Mouse (Mus musculus) heart, embryonic 16.5 days (tissue): ENCODE results near the gene Cpxm1. TPM values are rescaled to one million over a fixed set of nuclear protein-coding genes. Genes with fewer than 3 reads are reported as not detected.

ENCODE experiments used
- ATAC-seq: fragments of 200-750 bp; cut with Nextera tagmentation; replicated peaks from 2 replicates; pipeline ENCODE4 v1.8.0; 2017; ENCODE audit warnings: moderate number of reproducible peaks; ENCODE audit not compliant: insufficient read depth, low FRiP score; ENCODE audit errors: extremely low read depth
- H3K27ac ChIP-seq: fragments of 300-500 bp; sonication (generic); 2 replicates; pipeline ENCODE4 v1.5.1; 2014; ENCODE audit warnings: mild to moderate bottlenecking, low read length, control low read depth, moderate library complexity
- H3K27me3 ChIP-seq: fragments of 300-500 bp; sonication (generic); 2 replicates; pipeline ENCODE4 v1.6.1; 2014; ENCODE audit warnings: low read length, mixed read lengths; ENCODE audit not compliant: control insufficient read depth, insufficient read depth
- H3K36me3 ChIP-seq: fragments of 300-500 bp; sonication (generic); 2 replicates; pipeline ENCODE4 v1.6.1; 2014; ENCODE audit not compliant: control insufficient read depth, insufficient read depth
- H3K4me1 ChIP-seq: fragments of 300-500 bp; sonication (generic); 2 replicates; pipeline ENCODE4 v1.6.1; 2014; ENCODE audit warnings: low read length, mixed read lengths; ENCODE audit not compliant: control insufficient read depth, insufficient read depth
- H3K4me2 ChIP-seq: fragments of 300-500 bp; sonication (generic); 2 replicates; pipeline ENCODE4 v1.6.1; 2014; ENCODE audit warnings: low read depth, mild to moderate bottlenecking, control low read depth, low read length
- H3K4me3 ChIP-seq: fragments of 300-500 bp; sonication (generic); 2 replicates; pipeline ENCODE4 v1.5.1; 2014; ENCODE audit warnings: mild to moderate bottlenecking, control low read depth, low read length
- H3K9ac ChIP-seq: fragments of 300-500 bp; sonication (generic); 2 replicates; pipeline ENCODE4 v1.6.1; 2014; ENCODE audit warnings: low read length, control low read depth
- H3K9me3 ChIP-seq: fragments of 300-500 bp; sonication (generic); replicated peaks from 2 replicates; pipeline ENCODE4 v1.6.1; 2016; ENCODE audit warnings: low read length; ENCODE audit not compliant: control insufficient read depth
- WGBS: fragments of 180-500 bp; shearing (Covaris S2); extraction: QIAGEN DNeasy Blood & Tissue Kit; methylation state at CpG from one replicate; pipeline ENCODE4 v1.1.7; 2014; 5-methylcytosine and 5-hydroxymethylcytosine counted together
- polyA plus RNA-seq: library from polyadenylated mRNA; unstranded; fragments of >200 nt; fragmentation: Nextera tagmentation; extraction: Ambion mirVana; gene quantifications from 2 replicates; pipeline ENCODE4 v1.2.1, GENCODE M21; 2015

Cpxm1 gene
- polyA plus RNA-seq, 1 experiment from 2014 or later, result 27.2 TPM

DNA sequence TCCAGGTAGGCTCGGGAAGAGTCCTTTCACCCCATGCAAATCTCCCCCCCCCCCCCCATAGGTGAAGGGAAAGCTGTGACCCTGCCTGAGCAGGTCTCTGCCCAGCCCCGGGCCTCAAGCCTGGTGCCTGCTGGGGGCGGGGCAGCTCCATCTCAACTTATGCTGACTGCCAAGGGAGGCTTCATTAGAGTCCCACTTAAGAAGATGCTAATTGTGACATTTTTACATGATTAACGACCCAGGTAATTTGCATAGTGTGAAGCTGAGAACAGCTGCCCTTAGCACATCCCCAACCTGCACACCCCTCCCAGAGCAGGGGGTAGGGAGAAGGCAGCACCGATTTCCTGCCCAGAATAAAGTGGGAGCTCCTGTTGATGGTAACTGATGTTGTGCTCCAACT is 38.5 kb downstream of the Cpxm1 start:
- no peak overlapping the region for H3K4me2 ChIP-seq
- ATAC-seq, result no peak
- no peaks in the 10 kb centered on the region for H3K9me3 ChIP-seq
- no peaks in the 10 kb centered on the region for H3K36me3 ChIP-seq
- H3K9ac ChIP-seq, result no peak overlapping the region
- H3K4me1 ChIP-seq, result no peaks in the 10 kb centered on the region
- 16% methylated on average over 5 of the region's 5 CpGs for WGBS
- H3K4me3 ChIP-seq, result no peak overlapping the region
- peaks cover 55% of the 10 kb centered on the region for H3K27me3 ChIP-seq
- no peak overlapping the region for H3K27ac ChIP-seq

DNA sequence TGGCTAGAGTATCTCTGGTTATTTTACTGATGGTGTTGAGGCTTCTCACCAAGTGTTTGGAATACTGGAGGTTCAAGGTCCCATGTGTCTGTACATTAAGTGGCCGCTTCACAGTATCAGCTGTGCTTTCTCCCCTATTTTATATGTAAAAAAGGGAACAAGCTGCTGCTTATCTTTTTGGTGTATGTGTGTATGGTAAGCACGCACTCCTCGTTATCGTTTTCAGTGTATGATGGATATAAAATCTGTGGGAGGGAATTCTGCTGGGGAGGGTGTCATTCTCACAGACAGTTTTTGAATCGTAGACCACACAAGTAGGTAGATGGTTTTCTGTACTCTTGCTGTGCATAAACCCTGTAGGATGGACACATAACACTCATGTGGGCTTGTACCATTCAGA is 39.8 kb downstream of the Cpxm1 start:
- H3K27me3 ChIP-seq, result peaks cover 42% of the 10 kb centered on the region
- no peak for ATAC-seq
- no peaks in the 10 kb centered on the region for H3K4me1 ChIP-seq
- H3K4me2 ChIP-seq, result no peak overlapping the region
- no peak overlapping the region for H3K9ac ChIP-seq
- H3K27ac ChIP-seq, result no peak overlapping the region
- WGBS, result 84% methylated on average over 5 of the region's 5 CpGs
- H3K4me3 ChIP-seq, result no peak overlapping the region
- H3K9me3 ChIP-seq, result no peaks in the 10 kb centered on the region
- no peaks in the 10 kb centered on the region for H3K36me3 ChIP-seq

DNA sequence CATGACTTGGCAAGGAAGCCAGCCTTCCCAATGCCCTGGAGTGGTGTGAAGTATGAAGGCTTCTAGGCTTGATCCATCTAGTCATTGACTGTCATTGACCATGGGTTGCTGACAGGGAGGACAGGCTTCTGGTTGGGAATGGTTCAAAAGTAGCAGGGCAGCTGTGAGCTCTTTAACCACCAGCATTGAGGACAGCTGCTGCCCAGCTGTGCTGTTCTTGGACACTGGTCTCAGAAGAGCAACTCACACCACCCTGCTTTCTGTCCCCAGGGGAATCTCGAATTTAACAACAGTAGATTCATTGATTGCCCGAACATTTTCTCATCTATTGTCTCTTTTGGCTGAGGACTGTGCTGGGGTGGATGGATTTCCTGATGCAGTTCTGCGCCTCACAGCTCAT is 43.5 kb downstream of the Cpxm1 start:
- H3K27me3 ChIP-seq, result peaks cover 9% of the 10 kb centered on the region
- no peak overlapping the region for H3K9ac ChIP-seq
- H3K4me1 ChIP-seq, result no peaks in the 10 kb centered on the region
- H3K4me3 ChIP-seq, result no peak overlapping the region
- H3K4me2 ChIP-seq, result no peak overlapping the region
- H3K9me3 ChIP-seq, result no peaks in the 10 kb centered on the region
- WGBS, result 54% methylated on average over 3 of the region's 3 CpGs
- no peaks in the 10 kb centered on the region for H3K36me3 ChIP-seq
- no peak for ATAC-seq
- H3K27ac ChIP-seq, result no peak overlapping the region

DNA sequence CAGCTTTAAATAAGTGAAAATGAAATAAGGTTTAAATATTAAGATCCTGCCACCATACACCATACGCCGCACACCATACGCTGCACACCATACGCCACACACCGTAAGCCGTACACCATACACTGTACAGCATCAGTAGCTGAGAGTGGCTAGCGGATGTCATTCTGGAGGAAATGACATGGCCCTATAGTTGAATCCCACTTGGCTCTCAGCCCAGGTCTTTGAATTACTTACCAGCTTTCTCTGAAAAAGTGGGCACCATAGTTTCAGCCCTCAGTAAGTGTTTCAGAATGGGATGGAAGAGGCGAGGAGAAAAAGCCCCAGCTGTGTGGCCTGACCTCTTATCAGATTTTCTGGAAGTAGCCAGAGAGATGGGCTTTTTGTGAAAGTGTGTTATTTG is 44.0 kb downstream of the Cpxm1 start:
- H3K27me3 ChIP-seq, result peaks cover 5% of the 10 kb centered on the region
- H3K4me2 ChIP-seq, result no peak overlapping the region
- no peak overlapping the region for H3K9ac ChIP-seq
- H3K27ac ChIP-seq, result no peak overlapping the region
- 90% methylated on average over 8 of the region's 8 CpGs for WGBS
- no peaks in the 10 kb centered on the region for H3K36me3 ChIP-seq
- no peaks in the 10 kb centered on the region for H3K4me1 ChIP-seq
- H3K4me3 ChIP-seq, result no peak overlapping the region
- no peak for ATAC-seq
- no peaks in the 10 kb centered on the region for H3K9me3 ChIP-seq

DNA sequence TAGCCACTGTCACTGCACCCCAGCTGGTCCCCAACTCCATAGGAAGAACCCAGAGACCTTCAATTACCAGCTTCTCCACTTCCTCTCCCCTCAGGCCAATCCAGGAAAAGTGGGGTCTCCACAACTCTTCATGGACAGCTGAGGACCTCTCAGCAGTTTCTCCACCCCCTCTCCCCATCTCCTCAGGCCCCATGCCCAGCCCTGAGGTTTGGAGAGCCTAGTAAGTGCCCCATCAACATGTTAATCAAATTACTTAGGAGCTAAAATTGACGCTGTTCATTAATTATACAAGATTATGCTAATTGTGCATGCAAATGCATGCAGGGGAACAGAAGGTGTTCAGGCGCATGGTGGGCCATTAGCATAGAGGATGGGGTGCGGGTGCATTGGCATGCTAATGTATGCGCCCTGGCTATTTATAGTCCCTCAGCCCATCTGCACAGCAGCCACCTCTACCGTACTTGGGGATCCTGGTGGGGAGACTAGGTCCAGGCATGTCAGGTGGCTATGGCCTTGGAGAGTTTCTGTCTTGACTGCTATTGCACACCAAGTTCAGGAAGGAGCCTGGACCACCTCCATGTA is 45.5 kb downstream of the Cpxm1 start:
- Histone ChIP-seq H3K27me3 (no peaks in the 10 kb centered on the region), H3K27ac (no peak overlapping the region), H3K9me3 (no peaks in the 10 kb centered on the region), H3K9ac (no peak overlapping the region), H3K4me3 (no peak overlapping the region), H3K36me3 (no peaks in the 10 kb centered on the region), H3K4me1 (no peaks in the 10 kb centered on the region), H3K4me2 (no peak overlapping the region)
- WGBS, result 43% methylated on average over 5 of the region's 5 CpGs
- no peak for ATAC-seq

DNA sequence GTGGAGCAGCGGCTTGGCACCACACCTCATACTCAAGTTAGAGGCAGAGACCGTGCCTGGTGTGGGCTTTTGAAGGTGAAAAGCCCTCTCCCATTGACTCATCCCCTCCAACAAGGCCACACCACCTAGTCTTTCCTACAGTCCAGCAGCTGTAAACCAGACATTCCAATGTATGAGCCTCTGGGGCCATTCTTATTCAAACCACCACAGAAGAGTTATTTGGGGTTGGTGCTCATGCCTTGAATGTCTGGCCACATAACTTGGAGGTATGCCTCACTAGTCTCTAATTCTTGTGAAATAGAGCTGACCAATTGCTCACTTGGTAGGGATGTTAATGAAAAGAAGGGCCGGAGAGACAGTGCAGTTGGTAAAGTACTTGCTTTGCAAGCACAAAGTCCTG is 47.0 kb downstream of the Cpxm1 start:
- H3K4me1 ChIP-seq, result no peaks in the 10 kb centered on the region
- no peak for ATAC-seq
- H3K36me3 ChIP-seq, result no peaks in the 10 kb centered on the region
- no peak overlapping the region for H3K4me2 ChIP-seq
- WGBS, result 81% methylated on average over 3 of the region's 3 CpGs
- H3K27me3 ChIP-seq, result no peaks in the 10 kb centered on the region
- H3K27ac ChIP-seq, result no peak overlapping the region
- H3K9ac ChIP-seq, result no peak overlapping the region
- no peaks in the 10 kb centered on the region for H3K9me3 ChIP-seq
- H3K4me3 ChIP-seq, result no peak overlapping the region

DNA sequence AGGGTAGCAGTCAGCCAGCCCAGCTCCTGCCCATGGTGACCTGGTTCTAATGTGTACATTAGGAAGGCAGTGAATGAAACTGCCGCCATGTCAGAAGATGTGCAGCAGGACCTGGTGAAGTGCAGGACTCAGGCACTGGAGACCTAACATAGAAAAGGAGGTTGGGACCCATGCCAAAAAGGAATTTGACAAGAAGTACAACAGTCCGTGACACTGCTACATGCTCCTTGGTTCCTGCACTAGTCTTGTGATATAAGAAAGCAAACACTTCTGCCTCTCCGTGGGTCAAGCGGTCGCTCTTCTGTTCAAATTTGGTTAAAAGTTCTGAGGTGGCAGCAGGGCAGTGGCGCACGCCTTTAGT is 56.2 kb downstream of the Cpxm1 start:
- Histone ChIP-seq H3K27me3 (no peaks in the 10 kb centered on the region), H3K9ac (no peak overlapping the region), H3K27ac (no peak overlapping the region), H3K36me3 (no peaks in the 10 kb centered on the region), H3K9me3 (no peaks in the 10 kb centered on the region), H3K4me3 (no peak overlapping the region), H3K4me1 (no peaks in the 10 kb centered on the region), H3K4me2 (no peak overlapping the region)
- WGBS, result 72% methylated on average over 7 of the region's 7 CpGs
- ATAC-seq, result no peak

Other genes starting within 250 kb of the Cpxm1 start
- 444 and 445 TPM in 2 replicates for gene Snrpb, start 218.2 kb downstream of the Cpxm1 start, polyA plus RNA-seq
- not detected in 2 replicates for gene Tmc2, start 202.4 kb downstream of the Cpxm1 start, polyA plus RNA-seq
- 138 and 159 TPM in 2 replicates for gene Nop56, start 123.1 kb downstream of the Cpxm1 start, polyA plus RNA-seq
- gene Idh3b, start 113.0 kb downstream of the Cpxm1 start, polyA plus RNA-seq, result 346 and 357 TPM in 2 replicates
- gene Ebf4, start 102.4 kb downstream of the Cpxm1 start, polyA plus RNA-seq, result 0.30 and 0.43 TPM in 2 replicates
- gene Gm28372, start 7.7 kb upstream of the Cpxm1 start, polyA plus RNA-seq, result not detected in 2 replicates
- not detected in 2 replicates for gene 1700020A23Rik, start 7.7 kb upstream of the Cpxm1 start, polyA plus RNA-seq
- gene Tmem239, start 8.9 kb upstream of the Cpxm1 start, polyA plus RNA-seq, result 0.11 TPM in 1 of 2 replicates, not detected in the other
- 57.1 and 60.9 TPM in 2 replicates for gene Vps16, start 26.8 kb upstream of the Cpxm1 start, polyA plus RNA-seq
- 7.2 and 8.1 TPM in 2 replicates for gene Pced1a, start 27.1 kb upstream of the Cpxm1 start, polyA plus RNA-seq
- gene Ptpra, start 52.7 kb upstream of the Cpxm1 start, polyA plus RNA-seq, result 70.5 and 71.8 TPM in 2 replicates
- 71.6 and 78.7 TPM in 2 replicates for gene Mrps26, start 166.2 kb upstream of the Cpxm1 start, polyA plus RNA-seq
- not detected in 2 replicates for gene Oxt, start 178.6 kb upstream of the Cpxm1 start, polyA plus RNA-seq
- 0.37 TPM in 1 of 2 replicates, not detected in the other for gene Avp, start 185.0 kb upstream of the Cpxm1 start, polyA plus RNA-seq
- 13.3 and 13.9 TPM in 2 replicates for gene Fastkd5, start 232.5 kb upstream of the Cpxm1 start, polyA plus RNA-seq
- 6.5 and 8.2 TPM in 2 replicates for gene Ubox5, start 232.5 kb upstream of the Cpxm1 start, polyA plus RNA-seq
- 2.0 and 2.4 TPM in 2 replicates for gene Lzts3, start 245.2 kb upstream of the Cpxm1 start, polyA plus RNA-seq